Mouse (Mus musculus): Measurements from ENCODE around the gene Maml3.

- TF ChIP-seq POLR2A (IDR thresholded peaks at IDR 0.05; ENCODE audit: insufficient read length, low read depth) (no peak), E2F4 (IDR thresholded peaks at IDR 0.05; ENCODE audit: insufficient read depth) (no peak), POLR2AphosphoS2 (IDR thresholded peaks at IDR 0.05; ENCODE audit: insufficient read length, low read depth) (no peak), MAX (IDR thresholded peaks at IDR 0.05; ENCODE audit: low read depth) (no peak), CEBPB (IDR thresholded peaks at IDR 0.05; ENCODE audit: insufficient read depth, poor library complexity, severe bottlenecking) (no peak), USF1 (IDR thresholded peaks at IDR 0.05; ENCODE audit: low read depth) (no peak), MYOD1 (IDR thresholded peaks at IDR 0.05; ENCODE audit: control insufficient read depth in 1 of 3, insufficient read length in 2 of 3, low read depth in 2 of 3) (no peak), SRF (IDR thresholded peaks at IDR 0.05; ENCODE audit: control insufficient read depth, insufficient read length, low read depth) (no peak), TCF12 (IDR thresholded peaks at IDR 0.05; ENCODE audit: insufficient read depth, poor library complexity, severe bottlenecking) (no peak), TCF3 (IDR thresholded peaks at IDR 0.05; ENCODE audit: insufficient read length, low read depth) (no peak)
Observed at GRCm38 (mm10) chr3:51646301-51646700, 458.6 kb downstream of the Maml3 start.

Data from myocyte (in vitro differentiated cells).